Mouse (Mus musculus) thymus, adult 2 months (tissue): ENCODE results near the gene Olfr411. TPM values are rescaled to one million over a fixed set of nuclear protein-coding genes. Genes with fewer than 3 reads are reported as not detected.

Experiments
- DNase-seq: peaks from one replicate; pipeline ENCODE4 v3.0.0; 2021
- H3K27ac ChIP-seq: fragments of 200-500 bp; 2 replicates; pipeline ENCODE4 v1.5.1; 2012; ENCODE audit warnings: low read length, control low read depth; ENCODE audit not compliant: control insufficient read depth, insufficient read depth
- H3K27me3 ChIP-seq: fragments of 200-500 bp; 2 replicates; pipeline ENCODE4 v1.6.1; 2012; ENCODE audit warnings: mild to moderate bottlenecking, low read length, moderate library complexity, mixed read lengths; ENCODE audit not compliant: control insufficient read depth, insufficient read depth
- H3K36me3 ChIP-seq: fragments of 200-500 bp; 2 replicates; pipeline ENCODE4 v1.6.1; 2012; ENCODE audit warnings: mild to moderate bottlenecking, low read length, moderate library complexity; ENCODE audit not compliant: control insufficient read depth, insufficient read depth
- H3K4me1 ChIP-seq: fragments of 200-500 bp; replicated peaks from 2 replicates; pipeline ENCODE4 v1.6.1; 2012; ENCODE audit warnings: low read length; ENCODE audit not compliant: control insufficient read depth, insufficient read depth
- H3K4me3 ChIP-seq: fragments of 200-500 bp; 2 replicates; pipeline ENCODE4 v1.5.1; 2012; ENCODE audit warnings: mild to moderate bottlenecking, low read length, control low read depth, moderate library complexity; ENCODE audit not compliant: control insufficient read depth, insufficient read depth
- CTCF ChIP-seq: fragments of 200-500 bp; IDR thresholded peaks from 2 replicates; pipeline ENCODE4 v1.5.1; 2012; ENCODE audit warnings: mild to moderate bottlenecking, control low read depth, low read length, moderate library complexity, borderline replicate concordance; ENCODE audit not compliant: control insufficient read depth, poor library complexity, insufficient read depth; ENCODE audit errors: extremely low read depth
- POLR2A ChIP-seq: fragments of 200-500 bp; IDR thresholded peaks from 2 replicates; pipeline ENCODE4 v1.6.1; 2012; ENCODE audit warnings: mild to moderate bottlenecking, low read length, control low read depth, moderate library complexity; ENCODE audit not compliant: control insufficient read depth, poor library complexity, insufficient read depth; ENCODE audit errors: extremely low read depth
- WGBS: fragments of 180-500 bp; shearing (Covaris S2); methylation state at CpG from one replicate; pipeline ENCODE4 v1.1.7; 2018; 5-methylcytosine and 5-hydroxymethylcytosine counted together
- polyA plus RNA-seq: library from polyadenylated mRNA; depleted of rRNA; stranded (reverse); fragments of >200 nt; gene quantifications from 2 replicates; pipeline ENCODE4 v1.2.3, GENCODE M21; 2012

Gene Olfr411
- polyA plus RNA-seq, 1 experiment = not detected

DNA sequence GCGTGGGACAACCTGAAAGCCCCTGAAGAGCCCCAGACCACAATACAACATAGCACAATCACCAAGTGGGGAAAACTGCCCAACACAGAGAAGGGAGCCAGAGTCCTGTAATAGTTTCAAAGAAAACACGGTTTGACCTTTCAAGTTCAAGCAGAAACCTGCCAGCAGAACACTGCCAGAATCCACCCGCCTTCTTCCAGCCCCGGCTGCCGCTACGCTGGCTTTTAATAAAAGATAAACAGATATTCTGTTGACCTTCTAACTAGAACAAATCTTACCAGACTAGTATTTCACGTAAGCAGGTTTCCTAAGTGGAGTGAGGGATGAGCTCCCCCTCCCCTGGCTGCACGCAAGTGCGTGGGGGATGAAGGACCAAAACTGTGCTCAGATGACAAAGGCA, 33.2 kb upstream of the Olfr411 start:
- no peak overlapping the region for H3K27ac ChIP-seq
- H3K36me3 ChIP-seq = no peaks in the 10 kb centered on the region
- WGBS = 94% methylated on average over 9 of the region's 9 CpGs
- no peak overlapping the region for H3K4me3 ChIP-seq
- H3K4me1 ChIP-seq = no peaks in the 10 kb centered on the region
- H3K27me3 ChIP-seq = no peaks in the 10 kb centered on the region
- no peak for TF ChIP-seq CTCF
- TF ChIP-seq POLR2A = no peak
- no peak for DNase-seq

DNA sequence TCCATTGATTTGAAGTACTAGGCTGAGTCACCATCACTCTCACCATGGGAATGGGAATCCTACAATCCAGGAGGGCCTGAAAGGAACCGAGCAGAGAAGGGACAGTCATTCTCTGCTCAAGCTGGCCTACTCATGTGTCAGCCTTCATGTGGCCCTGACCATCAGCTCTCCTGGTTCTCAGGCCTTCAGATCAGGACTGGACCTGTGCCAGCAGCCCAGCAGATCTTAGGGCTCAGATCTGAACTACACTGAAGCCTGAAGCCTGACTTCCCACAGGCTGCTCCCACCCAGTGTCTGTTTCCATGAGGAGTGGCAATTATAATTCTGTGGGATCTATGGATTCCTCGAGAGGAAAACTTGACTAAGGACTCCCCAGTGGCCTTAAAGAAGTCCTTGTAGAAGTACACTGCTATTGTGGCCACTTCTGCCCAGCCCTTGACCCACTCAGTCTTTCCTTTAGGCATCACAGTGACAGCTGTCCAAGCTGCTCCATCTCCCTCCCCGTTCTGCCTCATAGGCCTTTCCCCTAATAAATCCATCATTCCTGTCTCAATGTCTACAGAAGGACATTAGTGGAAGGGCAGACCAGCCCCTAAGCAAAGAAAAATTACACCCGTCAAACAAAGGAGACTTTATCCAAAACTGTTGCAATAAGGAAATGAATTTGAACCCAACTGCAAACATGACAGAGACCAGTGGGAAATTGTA, 26.9 kb upstream of the Olfr411 start:
- Histone ChIP-seq H3K4me1 (no peaks in the 10 kb centered on the region), H3K36me3 (no peaks in the 10 kb centered on the region), H3K27me3 (no peaks in the 10 kb centered on the region), H3K4me3 (no peak overlapping the region), H3K27ac (no peak overlapping the region)
- DNase-seq = no peak
- 63% methylated on average over 4 of the region's 4 CpGs for WGBS
- no peak for TF ChIP-seq POLR2A
- TF ChIP-seq CTCF = no peak

DNA sequence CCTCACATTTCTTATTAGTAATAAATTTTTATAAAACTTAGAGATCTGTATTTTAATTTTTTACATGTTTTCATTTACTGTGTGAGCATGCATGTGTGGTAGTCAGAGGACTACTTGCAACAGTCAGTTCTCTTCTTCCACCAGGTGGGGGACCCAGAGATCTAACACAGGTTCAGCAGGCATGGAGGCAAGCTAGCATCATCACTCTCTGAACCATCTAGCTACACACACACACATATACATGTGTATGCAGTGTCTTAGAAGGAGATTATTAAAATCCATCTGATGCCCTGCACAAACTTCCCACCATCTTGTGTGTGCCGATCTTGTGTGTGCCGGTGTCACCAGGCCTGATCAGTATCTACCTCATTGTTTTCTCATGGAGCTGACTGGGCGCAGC, 24.4 kb upstream of the Olfr411 start:
- TF ChIP-seq CTCF = no peak
- TF ChIP-seq POLR2A = no peak
- Histone ChIP-seq H3K36me3 (no peaks in the 10 kb centered on the region), H3K4me1 (no peaks in the 10 kb centered on the region), H3K4me3 (no peak overlapping the region), H3K27ac (no peak overlapping the region), H3K27me3 (no peaks in the 10 kb centered on the region)
- WGBS = 81% methylated on average over 3 of the region's 3 CpGs
- DNase-seq = peak; percentile 19

DNA sequence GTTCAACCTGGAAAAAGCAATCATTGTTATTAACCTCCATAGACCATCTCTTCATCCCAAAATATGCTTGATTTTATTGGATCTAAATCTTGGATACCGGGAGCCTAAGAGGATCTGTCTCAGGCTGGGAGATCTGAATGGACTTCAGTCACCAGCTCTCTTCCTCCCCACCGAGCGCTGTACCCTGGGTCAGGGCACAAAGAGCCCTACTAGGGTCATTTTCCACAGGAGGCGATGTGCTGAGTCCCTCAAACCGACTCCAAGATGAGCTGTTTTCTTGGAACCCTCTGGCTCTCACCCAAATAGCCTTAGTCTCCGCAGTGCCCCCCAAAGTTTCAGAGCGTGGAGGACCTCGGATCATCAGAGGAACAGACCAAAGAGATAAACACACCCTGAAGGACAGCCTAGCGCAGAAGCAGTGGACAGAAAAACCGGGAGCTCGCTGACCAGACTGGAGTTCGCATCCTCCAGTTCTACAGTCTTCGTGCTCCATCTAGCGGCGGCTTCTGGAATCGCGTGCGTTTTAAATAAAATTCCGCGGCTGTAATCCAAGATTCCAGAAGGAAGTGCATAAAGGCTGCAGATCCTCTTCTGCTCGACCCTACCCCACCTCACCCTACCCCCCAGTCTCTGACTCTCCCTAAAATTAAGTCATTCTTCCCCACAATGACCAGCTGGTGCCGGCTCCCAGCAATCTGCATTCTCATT, 19.1 kb upstream of the Olfr411 start:
- DNase-seq = peak; percentile 49
- Histone ChIP-seq H3K27me3 (no peaks in the 10 kb centered on the region), H3K4me3 (no peak overlapping the region), H3K36me3 (no peaks in the 10 kb centered on the region), H3K4me1 (0 out of 2 replicates have a peak, but pooled peaks cover 2% of the 10 kb centered on the region), H3K27ac (no peak overlapping the region)
- TF ChIP-seq CTCF (peak; percentile 78; the same call in 1 of the 2 replicates), POLR2A (no peak)
- 15% methylated on average over 22 of the region's 22 CpGs for WGBS

DNA sequence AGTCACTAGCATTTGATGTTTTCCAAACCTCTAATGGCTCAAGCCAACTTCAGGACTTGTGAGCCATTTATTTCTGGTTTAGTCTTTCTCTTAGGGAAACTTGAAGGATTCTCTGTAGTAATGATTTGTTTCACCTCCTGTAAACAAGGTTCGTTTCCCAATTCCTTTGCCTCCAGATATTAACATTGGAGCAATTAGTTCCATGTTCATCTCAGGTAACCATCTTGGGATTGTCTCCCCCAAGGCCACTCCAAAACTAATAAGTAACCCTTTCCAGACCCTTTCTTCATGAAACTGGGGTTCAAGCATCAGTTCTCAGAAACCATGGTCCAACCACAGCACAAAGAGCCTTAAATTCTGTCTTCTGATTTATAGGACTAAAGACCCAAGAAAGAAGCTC, 9.3 kb upstream of the Olfr411 start, which contains the start of gene Olfr412:
TSS of gene Olfr412 (plus strand) at position 301 of the 400 bp plus-strand sequence.
- no peak for DNase-seq
- Histone ChIP-seq H3K27ac (no peak within 1 kb of the TSS), H3K4me1 (no peaks in the 10 kb centered on the region), H3K36me3 (no peaks in the 10 kb centered on the region), H3K27me3 (no peaks in the 10 kb centered on the region), H3K4me3 (no peak within 1 kb of the TSS)
- 89% methylated on average over 1 of the region's 1 CpGs for WGBS
- no peak for TF ChIP-seq POLR2A
- no peak for TF ChIP-seq CTCF

DNA sequence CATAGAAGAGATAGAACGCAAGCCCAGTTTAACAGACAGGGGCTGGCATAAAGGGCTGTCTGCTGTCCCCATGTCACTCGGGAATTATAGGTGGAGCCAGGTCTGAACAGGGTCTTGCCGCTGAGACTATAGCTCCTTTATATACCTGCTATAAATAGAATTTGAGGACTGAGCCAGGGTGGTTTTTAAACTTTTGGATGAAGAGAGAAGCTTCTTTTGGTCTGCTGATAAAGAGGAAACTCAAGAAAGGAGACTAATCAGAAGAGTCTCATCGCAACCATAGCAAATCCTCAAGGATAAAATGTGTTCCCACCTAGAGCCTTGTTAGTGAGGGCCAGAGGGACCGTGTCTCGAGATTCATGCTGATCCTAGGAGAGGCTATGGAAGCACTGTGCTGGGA, 14.5 kb downstream of the Olfr411 start, which contains the start of gene Olfr410:
TSS of gene Olfr410 (minus strand) at position 101 of the 400 bp plus-strand sequence.
- Histone ChIP-seq H3K4me3 (no peak within 1 kb of the TSS), H3K4me1 (no peaks in the 10 kb centered on the region), H3K27ac (no peak within 1 kb of the TSS), H3K36me3 (no peaks in the 10 kb centered on the region), H3K27me3 (no peaks in the 10 kb centered on the region)
- no peak for DNase-seq
- TF ChIP-seq CTCF (no peak), POLR2A (no peak)
- 84% methylated on average over 6 of the region's 6 CpGs for WGBS
